Mouse (Mus musculus) C2C12 (cell line): ENCODE measurements at regions not wholly inside any gene's neighbourhood (a gene's known extent, or its start where the extent isn't known, plus 50 kb on each side); places are given as distances from the start of the nearest gene placed in this dataset.

ENCODE experiments used
- CEBPB ChIP-seq: IDR thresholded peaks from one replicate; pipeline ENCODE4 v1.6.1; 2011; ENCODE audit warnings: low read depth, mild to moderate bottlenecking, control low read depth, moderate library complexity
- CTCF ChIP-seq: IDR thresholded peaks from one replicate; pipeline ENCODE4 v1.5.1; 2011; ENCODE audit not compliant: control insufficient read depth, insufficient read depth, insufficient read length
- FOSL1 ChIP-seq: IDR thresholded peaks from one replicate; pipeline ENCODE4 v1.8.0; 2011; ENCODE audit warnings: mild to moderate bottlenecking, low read length; ENCODE audit not compliant: poor library complexity, insufficient read depth, severe bottlenecking
- MAX ChIP-seq: IDR thresholded peaks from one replicate; pipeline ENCODE4 v1.6.1; 2011; ENCODE audit warnings: mild to moderate bottlenecking, control low read depth
- MYOD1 ChIP-seq: IDR thresholded peaks from one replicate; pipeline ENCODE4 v1.6.1; 2011; ENCODE audit warnings: low read depth; ENCODE audit not compliant: control insufficient read depth, insufficient read length
- MYOG ChIP-seq: IDR thresholded peaks from one replicate; pipeline ENCODE4 v1.6.1; 2011; ENCODE audit not compliant: control insufficient read depth, insufficient read length; ENCODE audit errors: extremely low read depth
- USF1 ChIP-seq: IDR thresholded peaks from one replicate; pipeline ENCODE4 v1.6.1; 2011; ENCODE audit warnings: low read depth, mild to moderate bottlenecking, control low read depth, moderate library complexity

- TF ChIP-seq MYOG: no peak
- TF ChIP-seq MYOD1: no peak
- no peak for TF ChIP-seq CTCF
- TF ChIP-seq USF1: no peak
- no peak for TF ChIP-seq MAX
- TF ChIP-seq CEBPB: no peak
- TF ChIP-seq FOSL1: no peak
Observed at GRCm38 (mm10) chr15:38368291-38368690, 942.9 kb downstream of the 4930447A16Rik start.
